Mouse (Mus musculus) kidney, embryonic 14.5 days (tissue): ENCODE measurements around the gene Tubg2. TPM values are rescaled to one million over a fixed set of nuclear protein-coding genes. Genes with fewer than 3 reads are reported as not detected.
A peak's percentile ranks its signal among the peaks of the same experiment; 100 is the strongest.

Experiments used
- ATAC-seq: fragments of 200-750 bp; cut with Nextera tagmentation; 2 replicates; pipeline ENCODE4 v1.8.0; 2017; ENCODE audit warnings: moderate number of reproducible peaks, mild to moderate bottlenecking, moderate TSS enrichment, moderate library complexity; ENCODE audit not compliant: low FRiP score, low TSS enrichment
- H3K27ac ChIP-seq: fragments of 300-500 bp; sonication (generic); 2 replicates; pipeline ENCODE4 v1.5.1; 2014; ENCODE audit warnings: low read depth, mild to moderate bottlenecking, low read length, moderate library complexity, mixed read lengths
- H3K27me3 ChIP-seq: fragments of 300-500 bp; sonication (generic); 2 replicates; pipeline ENCODE4 v1.6.1; 2014; ENCODE audit warnings: mild to moderate bottlenecking, low read length; ENCODE audit not compliant: control insufficient read depth, insufficient read depth
- H3K36me3 ChIP-seq: fragments of 300-500 bp; sonication (generic); 2 replicates; pipeline ENCODE4 v1.6.1; 2014; ENCODE audit warnings: low read length, mixed read lengths; ENCODE audit not compliant: control insufficient read depth, insufficient read depth
- H3K4me1 ChIP-seq: fragments of 300-500 bp; sonication (generic); 2 replicates; pipeline ENCODE4 v1.6.1; 2014; ENCODE audit warnings: low read length, mixed read lengths; ENCODE audit not compliant: control insufficient read depth, insufficient read depth
- H3K4me2 ChIP-seq: fragments of 300-500 bp; sonication (generic); replicated peaks from 2 replicates; pipeline ENCODE4 v1.6.1; 2014; ENCODE audit warnings: low read depth, mild to moderate bottlenecking, low read length
- H3K4me3 ChIP-seq: fragments of 300-500 bp; sonication (generic); 2 replicates; pipeline ENCODE4 v1.5.1; 2014; ENCODE audit warnings: mild to moderate bottlenecking, low read length
- H3K9ac ChIP-seq: fragments of 300-500 bp; sonication (generic); 2 replicates; pipeline ENCODE4 v1.6.1; 2014; ENCODE audit warnings: low read depth, mild to moderate bottlenecking, low read length, moderate library complexity
- H3K9me3 ChIP-seq: fragments of 300-500 bp; sonication (generic); 2 replicates; pipeline ENCODE4 v1.6.1; 2016; ENCODE audit warnings: low read length; ENCODE audit not compliant: control insufficient read depth
- WGBS: fragments of 180-500 bp; shearing (Covaris S2); extraction: QIAGEN DNeasy Blood & Tissue Kit; methylation state at CpG from one replicate; pipeline ENCODE4 v1.1.7; 2014; 5-methylcytosine and 5-hydroxymethylcytosine counted together
- polyA plus RNA-seq: library from polyadenylated mRNA; unstranded; fragments of >200 nt; fragmentation: Nextera tagmentation; extraction: Ambion mirVana; gene quantifications from 2 replicates; pipeline ENCODE4 v1.2.1, GENCODE M21; 2014

Tubg2 gene
- polyA plus RNA-seq, 1 experiment from 2014 or later: 4.5 TPM

GRCm38 (mm10) chr11:101190913-101191907 lies 35.5 kb downstream of the Tubg2 start:
- H3K9ac ChIP-seq: no peak overlapping the region; the same call in 1 of the 2 replicates
- no peak for ATAC-seq
- 51% methylated on average over 17 of the region's 17 CpGs for WGBS
- H3K4me2 ChIP-seq: no peak overlapping the region
- peaks cover 41% of the 10 kb centered on the region for H3K36me3 ChIP-seq
- H3K27me3 ChIP-seq: no peaks in the 10 kb centered on the region
- no peaks in the 10 kb centered on the region for H3K9me3 ChIP-seq
- H3K27ac ChIP-seq: peak overlapping the region; percentile 92
- no peak overlapping the region for H3K4me3 ChIP-seq
- peaks cover 37% of the 10 kb centered on the region for H3K4me1 ChIP-seq

- peaks cover 43% of the 10 kb centered on the region for H3K36me3 ChIP-seq
- H3K27me3 ChIP-seq: no peaks in the 10 kb centered on the region
- peaks cover 37% of the 10 kb centered on the region for H3K4me1 ChIP-seq
- no peak overlapping the region for H3K4me3 ChIP-seq
- no peak for ATAC-seq
- WGBS: 71% methylated on average over 4 of the region's 4 CpGs
- H3K9ac ChIP-seq: no peak overlapping the region
- no peak overlapping the region for H3K4me2 ChIP-seq
- H3K27ac ChIP-seq: peak overlapping the region; percentile 51; the same call in 1 of the 2 replicates
- no peaks in the 10 kb centered on the region for H3K9me3 ChIP-seq
Observed at GRCm38 (mm10) chr11:101191919-101192470, 36.3 kb downstream of the Tubg2 start.

- H3K27ac ChIP-seq: no peak overlapping the region
- H3K9ac ChIP-seq: no peak overlapping the region
- no peaks in the 10 kb centered on the region for H3K9me3 ChIP-seq
- H3K4me1 ChIP-seq: peaks cover 37% of the 10 kb centered on the region
- H3K4me2 ChIP-seq: no peak overlapping the region
- 87% methylated on average over 6 of the region's 6 CpGs for WGBS
- H3K4me3 ChIP-seq: no peak overlapping the region
- ATAC-seq: no peak
- H3K27me3 ChIP-seq: no peaks in the 10 kb centered on the region
- peaks cover 48% of the 10 kb centered on the region for H3K36me3 ChIP-seq
Observed at GRCm38 (mm10) chr11:101192646-101193045, 36.9 kb downstream of the Tubg2 start.

- WGBS: 93% methylated on average over 7 of the region's 7 CpGs
- Histone ChIP-seq H3K27me3 (no peaks in the 10 kb centered on the region), H3K9me3 (no peaks in the 10 kb centered on the region), H3K4me3 (no peak overlapping the region), H3K4me1 (peaks cover 37% of the 10 kb centered on the region), H3K4me2 (no peak overlapping the region), H3K27ac (no peak overlapping the region), H3K36me3 (peaks cover 53% of the 10 kb centered on the region), H3K9ac (no peak overlapping the region)
- ATAC-seq: no peak
Observed at GRCm38 (mm10) chr11:101193076-101193475, 37.4 kb downstream of the Tubg2 start.

GRCm38 (mm10) chr11:101194137-101194536 lies 38.4 kb downstream of the Tubg2 start:
- H3K4me3 ChIP-seq: no peak overlapping the region
- H3K4me2 ChIP-seq: no peak overlapping the region
- no peak overlapping the region for H3K9ac ChIP-seq
- H3K27me3 ChIP-seq: no peaks in the 10 kb centered on the region
- H3K27ac ChIP-seq: no peak overlapping the region
- no peaks in the 10 kb centered on the region for H3K9me3 ChIP-seq
- H3K36me3 ChIP-seq: peaks cover 62% of the 10 kb centered on the region
- WGBS: 86% methylated on average over 5 of the region's 5 CpGs
- no peak for ATAC-seq
- H3K4me1 ChIP-seq: peaks cover 26% of the 10 kb centered on the region

GRCm38 (mm10) chr11:101194643-101195042 lies 38.9 kb downstream of the Tubg2 start:
- Histone ChIP-seq H3K27ac (no peak overlapping the region), H3K4me1 (peaks cover 21% of the 10 kb centered on the region), H3K9ac (no peak overlapping the region), H3K4me2 (no peak overlapping the region), H3K4me3 (no peak overlapping the region), H3K9me3 (no peaks in the 10 kb centered on the region), H3K27me3 (no peaks in the 10 kb centered on the region), H3K36me3 (peaks cover 67% of the 10 kb centered on the region)
- no peak for ATAC-seq
- WGBS: 81% methylated on average over 6 of the region's 6 CpGs

- Histone ChIP-seq H3K36me3 (peaks cover 71% of the 10 kb centered on the region), H3K4me1 (peaks cover 17% of the 10 kb centered on the region), H3K9me3 (no peaks in the 10 kb centered on the region), H3K4me3 (no peak overlapping the region), H3K4me2 (no peak overlapping the region), H3K27me3 (no peaks in the 10 kb centered on the region), H3K9ac (no peak overlapping the region), H3K27ac (no peak overlapping the region)
- no peak for ATAC-seq
- WGBS: 67% methylated on average over 1 of the region's 1 CpGs
Observed at GRCm38 (mm10) chr11:101195101-101195500, 39.4 kb downstream of the Tubg2 start.

GRCm38 (mm10) chr11:101195571-101195970 lies 39.9 kb downstream of the Tubg2 start:
- H3K9ac ChIP-seq: no peak overlapping the region
- no peaks in the 10 kb centered on the region for H3K27me3 ChIP-seq
- ATAC-seq: no peak
- H3K4me2 ChIP-seq: no peak overlapping the region
- H3K27ac ChIP-seq: no peak overlapping the region
- H3K4me1 ChIP-seq: peaks cover 12% of the 10 kb centered on the region
- WGBS: 89% methylated on average over 8 of the region's 8 CpGs
- H3K36me3 ChIP-seq: peaks cover 76% of the 10 kb centered on the region
- H3K4me3 ChIP-seq: no peak overlapping the region
- H3K9me3 ChIP-seq: no peaks in the 10 kb centered on the region

GRCm38 (mm10) chr11:101196175-101196574 lies 40.5 kb downstream of the Tubg2 start:
- Histone ChIP-seq H3K36me3 (peaks cover 78% of the 10 kb centered on the region), H3K4me1 (peaks cover 6% of the 10 kb centered on the region; the same call in 1 of the 2 replicates), H3K4me2 (no peak overlapping the region), H3K27me3 (no peaks in the 10 kb centered on the region), H3K27ac (no peak overlapping the region), H3K9me3 (no peaks in the 10 kb centered on the region), H3K9ac (no peak overlapping the region), H3K4me3 (no peak overlapping the region)
- no peak for ATAC-seq
- WGBS: 90% methylated on average over 8 of the region's 8 CpGs
